Mouse (Mus musculus): ENCODE measurements around the gene Gm21897. TPM values are rescaled to one million over a fixed set of nuclear protein-coding genes. Genes with fewer than 3 reads are reported as not detected.

Gm21897 gene
- polyA plus RNA-seq, 1 experiment from 2014 or later: not detected

DNA sequence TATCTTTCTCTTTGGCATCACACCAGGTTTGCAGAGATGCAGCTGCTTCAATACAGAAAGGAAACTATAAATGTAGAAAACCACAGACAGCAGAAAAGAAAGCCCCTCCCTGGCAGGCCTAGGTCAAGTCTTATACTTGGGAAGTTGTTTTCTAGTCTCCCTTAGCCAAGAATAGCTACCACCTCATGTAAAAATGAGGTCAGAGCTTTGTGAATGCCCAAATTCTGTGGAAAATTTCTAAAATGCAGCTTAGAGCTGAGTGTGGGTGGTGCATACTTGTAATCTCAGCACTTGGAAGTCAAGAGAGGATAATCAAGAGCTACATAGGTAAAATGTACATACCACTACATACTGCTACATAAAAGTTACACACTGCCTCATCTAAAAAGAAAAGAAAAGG is 40.5 kb downstream of the Gm21897 start:
- no peak for TF ChIP-seq CTCF (IDR thresholded peaks at IDR 0.05; ENCODE audit: low read depth)
- H3K9me3 ChIP-seq (ENCODE audit: low read depth, low read length): no peaks in the 10 kb centered on the region
- H3K27me3 ChIP-seq (ENCODE audit: insufficient read depth, low read length): no peaks in the 10 kb centered on the region
- H3K9ac ChIP-seq: no peak overlapping the region
- peaks cover 4% of the 10 kb centered on the region; the same call in 1 of the 2 replicates for H3K4me1 ChIP-seq (ENCODE audit: insufficient read depth)
- DNase-seq (no peak), ATAC-seq (ENCODE audit: insufficient read depth) (no peak)
- no peak overlapping the region for H3K4me2 ChIP-seq
- H3K27ac ChIP-seq (ENCODE audit: low read depth): no peak overlapping the region
- no peak overlapping the region for H3K4me3 ChIP-seq (ENCODE audit: low read depth, low read length)
- H3K36me3 ChIP-seq (ENCODE audit: insufficient read depth): no peaks in the 10 kb centered on the region

DNA sequence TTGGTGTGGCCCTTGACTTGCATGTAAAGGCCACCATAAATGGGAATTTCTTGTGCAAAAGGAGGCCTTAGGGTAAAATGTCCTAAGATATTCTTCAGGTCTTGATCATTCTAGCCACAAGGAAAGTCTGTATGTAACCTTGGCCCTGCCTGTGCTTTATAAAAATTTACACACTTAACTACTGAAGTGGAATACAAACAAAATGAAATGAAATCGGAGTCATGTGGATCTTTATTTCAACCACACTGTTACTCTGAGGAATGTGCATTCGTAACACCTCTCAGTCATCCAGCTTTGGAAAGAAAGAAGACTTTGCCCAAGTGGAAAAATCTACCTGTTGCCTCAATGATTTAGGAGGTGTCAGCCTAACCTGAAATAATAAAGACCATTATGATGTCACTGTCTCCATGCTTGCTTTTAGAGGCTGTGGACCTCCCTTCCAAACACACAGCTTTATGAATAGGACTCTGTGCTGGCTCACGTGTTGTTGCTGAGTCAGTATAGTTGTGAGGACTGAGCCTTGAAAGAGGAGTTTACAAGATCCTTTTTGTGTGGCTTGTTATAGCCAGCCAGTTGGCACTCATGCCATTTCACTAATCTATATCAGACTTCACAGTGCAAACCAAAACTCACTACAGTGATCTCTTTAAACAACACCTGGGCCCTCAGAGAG is 42.0 kb downstream of the Gm21897 start:
- WGBS: 68% methylated on average over 3 of the region's 3 CpGs
- H3K36me3 ChIP-seq (ENCODE audit: insufficient read depth): no peaks in the 10 kb centered on the region
- H3K4me3 ChIP-seq (ENCODE audit: low read depth, low read length): no peak overlapping the region
- ATAC-seq (ENCODE audit: insufficient read depth) (no peak), DNase-seq (no peak)
- H3K27ac ChIP-seq (ENCODE audit: low read depth): no peak overlapping the region
- no peak overlapping the region for H3K9ac ChIP-seq
- H3K27me3 ChIP-seq (ENCODE audit: insufficient read depth, low read length): no peaks in the 10 kb centered on the region
- H3K9me3 ChIP-seq (ENCODE audit: low read depth, low read length): no peaks in the 10 kb centered on the region
- no peak overlapping the region for H3K4me2 ChIP-seq
- no peak for TF ChIP-seq CTCF (IDR thresholded peaks at IDR 0.05; ENCODE audit: low read depth)
- H3K4me1 ChIP-seq (ENCODE audit: insufficient read depth): peaks cover 4% of the 10 kb centered on the region; the same call in 1 of the 2 replicates

DNA sequence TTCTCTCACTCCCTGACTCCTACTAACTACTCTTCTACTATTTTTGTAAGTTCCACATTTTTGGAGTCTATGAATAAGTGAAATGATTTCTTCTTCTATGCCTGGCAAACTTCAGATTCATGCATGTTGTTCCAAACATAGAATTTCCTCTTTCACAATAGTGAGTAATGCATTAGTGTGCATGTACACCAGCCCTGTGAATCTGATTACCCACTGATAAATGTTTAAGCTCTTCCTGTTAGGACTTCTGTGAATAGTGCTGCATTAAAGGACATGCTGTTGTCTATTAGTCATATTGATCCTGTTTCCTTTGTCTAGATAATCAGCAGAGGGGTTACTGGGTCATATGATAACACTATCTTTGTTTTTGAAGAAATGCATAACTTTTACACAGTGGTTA is 43.6 kb downstream of the Gm21897 start:
- Histone ChIP-seq H3K36me3 (ENCODE audit: insufficient read depth) (no peaks in the 10 kb centered on the region), H3K4me3 (ENCODE audit: low read depth, low read length) (no peak overlapping the region), H3K27me3 (ENCODE audit: insufficient read depth, low read length) (no peaks in the 10 kb centered on the region), H3K27ac (ENCODE audit: low read depth) (no peak overlapping the region), H3K4me2 (no peak overlapping the region), H3K9me3 (ENCODE audit: low read depth, low read length) (no peaks in the 10 kb centered on the region), H3K9ac (no peak overlapping the region), H3K4me1 (ENCODE audit: insufficient read depth) (no peaks in the 10 kb centered on the region)
- no peak for TF ChIP-seq CTCF (IDR thresholded peaks at IDR 0.05; ENCODE audit: low read depth)
- ATAC-seq (ENCODE audit: insufficient read depth) (no peak), DNase-seq (no peak)

Data from lung, embryonic 14.5 days (tissue).